Mouse (Mus musculus): Measurements from ENCODE around the gene Slc9b1. TPM values are rescaled to one million over a fixed set of nuclear protein-coding genes. Genes with fewer than 3 reads are reported as not detected.

Gene Slc9b1
- polyA plus RNA-seq (2021; fragmentation: Nextera tagmentation) = not detected in 2 replicates
- long read RNA-seq, experiment 1 = 0 reads
- long read RNA-seq, experiment 2 = 0 reads

GRCm38 (mm10) chr3:135347739-135348264 is at the start of gene Slc9b1:
Slc9b1 (plus strand) TSS chr3:135348029.

GRCm38 (mm10) chr3:135307411-135308259 is 40.2 kb upstream of the Slc9b1 start, which contains the start of gene Slc9b2:
Slc9b2 (plus strand) TSS chr3:135307700.

DNA sequence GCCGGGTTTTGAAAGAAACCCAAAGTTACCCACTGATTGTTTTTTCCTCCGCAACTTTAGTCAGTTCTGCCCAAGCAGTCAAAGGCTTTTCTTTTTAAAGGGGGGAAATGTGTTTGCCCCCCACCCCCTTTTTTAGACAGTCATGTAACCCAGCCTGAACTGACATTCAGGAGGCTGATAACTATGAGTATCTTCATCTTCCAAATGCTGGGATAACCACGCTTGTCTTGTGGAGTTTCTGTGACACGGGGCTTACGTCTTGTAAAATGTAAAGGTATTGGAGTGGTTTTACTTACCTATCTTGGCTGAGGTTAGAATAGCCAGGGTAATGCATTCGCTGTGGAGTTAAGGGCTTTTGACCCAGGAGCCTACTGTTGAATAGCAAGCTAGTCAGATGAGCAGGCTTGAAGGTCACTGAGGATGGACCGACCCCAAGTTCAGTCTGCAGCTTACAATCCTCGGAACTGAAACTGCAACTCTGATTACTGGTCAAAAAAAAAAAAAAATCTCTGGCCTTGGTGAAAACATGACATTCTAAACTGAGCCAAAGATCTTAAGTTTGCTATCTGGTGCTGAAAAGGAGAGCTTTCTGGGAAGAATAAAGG is 75.9 kb downstream of the Slc9b1 start, which contains the start of gene Cisd2:
Gene Cisd2, minus strand, starts transcription at position 318 of the 605 bp plus-strand sequence.

GRCm38 (mm10) chr3:135437758-135438495 is 90.1 kb downstream of the Slc9b1 start, which contains the start of gene Ube2d3:
Ube2d3 (plus strand) TSS chr3:135438149.

Other genes starting within 250 kb of the Slc9b1 start
- 0.57 and 0.58 TPM in 2 replicates for gene Cenpe, start 135.5 kb upstream of the Slc9b1 start, polyA plus RNA-seq (2021; fragmentation: Nextera tagmentation)
- gene Bdh2, start 66.8 kb upstream of the Slc9b1 start, polyA plus RNA-seq (2021; fragmentation: Nextera tagmentation) = 6.4 and 14.3 TPM in 2 replicates
- 0.80 and 1.1 TPM in 2 replicates for gene Slc9b2, start 40.3 kb upstream of the Slc9b1 start, polyA plus RNA-seq (2021; fragmentation: Nextera tagmentation)
- gene Cisd2, start 75.9 kb downstream of the Slc9b1 start, polyA plus RNA-seq (2021; fragmentation: Nextera tagmentation) = 38.9 and 39.1 TPM in 2 replicates
- gene Ube2d3, start 90.1 kb downstream of the Slc9b1 start, polyA plus RNA-seq (2021; fragmentation: Nextera tagmentation) = 202 and 207 TPM in 2 replicates
- gene Manba, start 137.6 kb downstream of the Slc9b1 start, polyA plus RNA-seq (2021; fragmentation: Nextera tagmentation) = 3.4 and 5.2 TPM in 2 replicates

Measured in layer of hippocampus, adult 6 months (tissue).